Mouse (Mus musculus) liver, postnatal 0 days (tissue): ENCODE measurements at regions not wholly inside any gene's neighbourhood (a gene's known extent, or its start where the extent isn't known, plus 50 kb on each side); places are given as distances from the start of the nearest gene placed in this dataset.

Experiments
- CTCF ChIP-seq: sonication (generic); IDR thresholded peaks from 2 replicates; pipeline ENCODE4 v1.5.1; 2016; ENCODE audit warnings: antibody characterized with exemption, low read depth
- EP300 ChIP-seq: IDR thresholded peaks from 2 replicates; pipeline ENCODE4 v1.6.1; 2016; ENCODE audit warnings: antibody characterized with exemption, low read depth, mild to moderate bottlenecking

GRCm38 (mm10) chr1:73184477-73184876, 168.8 kb upstream of the Tnp1 start:
- TF ChIP-seq CTCF, result no peak
- no peak for TF ChIP-seq EP300
